28 mouse cellular contexts compared by ENCODE assay signal in genomic region chr12:77532547-77532946, GRCm38 (mm10).
DNase-seq lines count a peak whose midpoint lies in the region; ATAC-seq and TF ChIP-seq lines count a peak whose summit lies in the region.
"Had no signal": no experiment of that assay in that cellular context is flagged by ENCODE, and none has a peak within 500 bp of the region (broad histone marks: within the 10 kb centered on the region; RNA-seq: fewer than 3 reads in every experiment).

No protein-coding gene starts in this region.

- peaks cover 47% of the 10 kb centered on the region; the same call in 1 of the 2 replicates for H3K4me1 ChIP-seq in spleen, adult 2 months (ENCODE audit: control insufficient read depth, insufficient read depth, insufficient read length)
- H3K4me1 ChIP-seq: embryonic facial prominence, embryonic 13.5 days; heart, embryonic 13.5 days; intestine, embryonic 15.5 days; limb, embryonic 12.5 days; midbrain, embryonic 12.5 days had no signal

- no peak overlapping the region for H3K4me3 ChIP-seq in spleen, adult 2 months (ENCODE audit: extremely low read depth, insufficient read depth, insufficient read length)
- H3K4me3 ChIP-seq: embryonic facial prominence, embryonic 13.5 days; forebrain, embryonic 10.5 days; forebrain, embryonic 15.5 days; heart, adult 2 months; heart, embryonic 13.5 days; intestine, embryonic 15.5 days; limb, embryonic 12.5 days; megakaryocyte, embryonic 14.5 days; midbrain, embryonic 12.5 days had no signal

- peak in 1 of 2 experiments; percentile 47 for DNase-seq in spleen, adult 2 months (ENCODE audit: low read depth in 1 of 2, low spot score in 2 of 2)
- DNase-seq in spleen, adult 12 weeks (ENCODE audit: low spot score): no peak
- peak; percentile 39 for DNase-seq in thymus, postnatal 25 days
- no peak for DNase-seq in thymus, postnatal 4 days
- DNase-seq in cerebellum, adult 9-10 months: no peak
- DNase-seq in adrenal gland, adult 18-20 months (ENCODE audit: low spot score in 2 of 2): no peak
- DNase-seq: adrenal gland, adult 8-10 months; cerebellum, adult 8-10 months; cerebellum, postnatal 36 days; gastrocnemius, postnatal 25 days; heart, adult 2 months; heart, postnatal 10 days; kidney, adult 2 months; layer of hippocampus, adult 9-11 months; lung, postnatal 36 days had no signal

- no peak for TF ChIP-seq POLR2A in spleen, adult 2 months (IDR thresholded peaks at IDR 0.05; ENCODE audit: low read depth, low read length)

- H3K27me3 ChIP-seq in spleen, adult 2 months (ENCODE audit: control insufficient read depth, insufficient read depth, low read length): no peaks in the 10 kb centered on the region
- H3K27me3 ChIP-seq: CH12.LX; embryonic facial prominence, embryonic 13.5 days; forebrain, embryonic 15.5 days; intestine, embryonic 15.5 days; limb, embryonic 12.5 days had no signal

- ATAC-seq in hematopoietic stem cell, adult 5-6 weeks (replicated peaks in 1 of 2; ENCODE audit: insufficient read depth in 1 of 2, low FRiP score in 2 of 2, low TSS enrichment in 1 of 2, low read depth in 1 of 2, poor library complexity in 2 of 2, severe bottlenecking in 2 of 2): peak; percentile 25 to 29; a peak in 2 of 4 replicates
- ATAC-seq: activated CD4-positive, CD25-positive, alpha-beta regulatory T cell, adult 4 months; forebrain, embryonic 15.5 days; hindbrain, embryonic 16.5 days; intestine, embryonic 15.5 days had no signal

- 19% methylated on average over 8 of the region's 8 CpGs for WGBS in spleen, adult 2 months

- H3K27ac ChIP-seq in spleen, adult 2 months (ENCODE audit: insufficient read depth, low read length): peak overlapping the region; percentile 6; the same call in 1 of the 2 replicates
- H3K27ac ChIP-seq: embryonic facial prominence, embryonic 13.5 days; forebrain, embryonic 10.5 days; forebrain, embryonic 15.5 days; heart, adult 2 months; heart, embryonic 13.5 days; intestine, embryonic 15.5 days; kidney, postnatal 0 days; limb, embryonic 12.5 days; midbrain, embryonic 12.5 days had no signal

- no peaks in the 10 kb centered on the region for H3K36me3 ChIP-seq in spleen, adult 2 months (ENCODE audit: control insufficient read depth, insufficient read depth, low read length)
- H3K36me3 ChIP-seq: embryonic facial prominence, embryonic 13.5 days; forebrain, embryonic 10.5 days; forebrain, embryonic 15.5 days; heart, embryonic 13.5 days; intestine, embryonic 15.5 days; limb, embryonic 12.5 days; midbrain, embryonic 12.5 days had no signal

- TF ChIP-seq CTCF in spleen, adult 2 months (IDR thresholded peaks at IDR 0.05; ENCODE audit: extremely low read depth, insufficient read depth, insufficient read length, insufficient replicate concordance): no peak
